Mouse (Mus musculus): Measurements from ENCODE around the gene Ppp1r12b.

GRCm38 (mm10) chr1:134784481-134784880, 171.3 kb downstream of the Ppp1r12b start:
- no peak for TF ChIP-seq CTCF (IDR thresholded peaks at IDR 0.05; ENCODE audit: extremely low read depth, insufficient read length, insufficient replicate concordance, low read depth, low read length)
- TF ChIP-seq POLR2A (IDR thresholded peaks at IDR 0.05; ENCODE audit: low read depth, low read length), result no peak
